Mouse (Mus musculus) liver, adult 2 months (tissue): ENCODE measurements around the gene Shq1. TPM values are rescaled to one million over a fixed set of nuclear protein-coding genes. Genes with fewer than 3 reads are reported as not detected.

Experiments
- DNase-seq: peaks from one replicate; pipeline ENCODE4 v3.0.0-alpha.2; 2011; ENCODE audit warnings: low read depth, low spot score; ENCODE audit errors: extremely low read depth
- H3K27ac ChIP-seq: fragments of 200-500 bp; replicated peaks from 2 replicates; pipeline ENCODE4 v1.5.1; 2012; ENCODE audit warnings: low read depth, mild to moderate bottlenecking, control low read depth, inconsistent platforms, low read length; ENCODE audit not compliant: insufficient read depth
- H3K27me3 ChIP-seq: fragments of 200-500 bp; 2 replicates; pipeline ENCODE4 v1.6.1; 2012; ENCODE audit warnings: mild to moderate bottlenecking, moderate library complexity, low read length, inconsistent platforms; ENCODE audit not compliant: control insufficient read depth, insufficient read depth
- H3K36me3 ChIP-seq: fragments of 200-500 bp; 2 replicates; pipeline ENCODE4 v1.6.1; 2012; ENCODE audit warnings: low read length, inconsistent platforms; ENCODE audit not compliant: control insufficient read depth, insufficient read depth
- H3K4me1 ChIP-seq: fragments of 200-500 bp; 2 replicates; pipeline ENCODE4 v1.6.1; 2011; ENCODE audit warnings: low read length; ENCODE audit not compliant: control insufficient read depth, insufficient read depth
- H3K4me3 ChIP-seq: fragments of 200-500 bp; 2 replicates; pipeline ENCODE4 v1.5.1; 2011; ENCODE audit warnings: low read depth, mild to moderate bottlenecking, control low read depth, low read length, moderate library complexity; ENCODE audit not compliant: insufficient read depth
- H3K79me2 ChIP-seq: fragments of 200-500 bp; 2 replicates; pipeline ENCODE4 v1.6.1; 2012; ENCODE audit warnings: inconsistent platforms, mild to moderate bottlenecking, low read length, moderate library complexity; ENCODE audit not compliant: control insufficient read depth, insufficient read depth
- H3K9ac ChIP-seq: fragments of 200-500 bp; 2 replicates; pipeline ENCODE4 v1.6.1; 2012; ENCODE audit warnings: low read depth, mild to moderate bottlenecking, control low read depth, inconsistent platforms, low read length
- CTCF ChIP-seq: fragments of 200-500 bp; IDR thresholded peaks from 2 replicates; pipeline ENCODE4 v1.5.1; 2011; ENCODE audit warnings: low read depth, low read length, control low read depth
- POLR2A ChIP-seq: fragments of 200-500 bp; IDR thresholded peaks from 2 replicates; pipeline ENCODE4 v1.6.1; 2011; ENCODE audit warnings: low read length, control low read depth; ENCODE audit not compliant: insufficient read depth; ENCODE audit errors: extremely low read depth
- WGBS: fragments of 180-500 bp; shearing (Covaris S2); methylation state at CpG from one replicate; pipeline ENCODE4 v1.1.7; 2018; 5-methylcytosine and 5-hydroxymethylcytosine counted together
- polyA plus RNA-seq: library from polyadenylated mRNA; depleted of rRNA; stranded (reverse); fragments of >200 nt; gene quantifications from 2 replicates; pipeline ENCODE4 v1.2.3, GENCODE M21; 2012
- total RNA-seq: library from RNA; depleted of rRNA; stranded (reverse); fragments of >200 nt; gene quantifications from 2 replicates; pipeline ENCODE4 v1.2.3, GENCODE M21; 2014

Shq1 gene
- total and polyA plus RNA-seq, 2 experiments, result 3.2 to 4.3 TPM

- H3K4me3 ChIP-seq, result no peak overlapping the region
- no peak overlapping the region for H3K27ac ChIP-seq
- TF ChIP-seq POLR2A, result no peak
- no peak for TF ChIP-seq CTCF
- no peaks in the 10 kb centered on the region for H3K79me2 ChIP-seq
- H3K27me3 ChIP-seq, result no peaks in the 10 kb centered on the region
- peaks cover 22% of the 10 kb centered on the region; the same call in 1 of the 2 replicates for H3K36me3 ChIP-seq
- WGBS, result 97% methylated on average over 8 of the region's 8 CpGs
- no peak overlapping the region for H3K9ac ChIP-seq
- no peak for DNase-seq
- H3K4me1 ChIP-seq, result peaks cover 3% of the 10 kb centered on the region; the same call in 1 of the 2 replicates
These were observed 3.3 kb downstream of the Shq1 start for GRCm38 (mm10) chr6:100667644-100668043.

GRCm38 (mm10) chr6:100662224-100662623 is 8.7 kb downstream of the Shq1 start:
- no peak for TF ChIP-seq POLR2A
- TF ChIP-seq CTCF, result no peak
- WGBS, result 21% methylated on average over 6 of the region's 6 CpGs
- no peak overlapping the region for H3K4me3 ChIP-seq
- peaks cover 5% of the 10 kb centered on the region; the same call in 1 of the 2 replicates for H3K4me1 ChIP-seq
- H3K79me2 ChIP-seq, result no peaks in the 10 kb centered on the region
- H3K27ac ChIP-seq, result no peak overlapping the region
- H3K9ac ChIP-seq, result no peak overlapping the region
- no peaks in the 10 kb centered on the region for H3K27me3 ChIP-seq
- DNase-seq, result peak; percentile 86
- H3K36me3 ChIP-seq, result peaks cover 22% of the 10 kb centered on the region; the same call in 1 of the 2 replicates

GRCm38 (mm10) chr6:100660395-100660794 is 10.6 kb downstream of the Shq1 start:
- Histone ChIP-seq H3K9ac (no peak overlapping the region), H3K4me1 (peaks cover 5% of the 10 kb centered on the region; the same call in 1 of the 2 replicates), H3K27me3 (no peaks in the 10 kb centered on the region), H3K4me3 (no peak overlapping the region), H3K27ac (no peak overlapping the region), H3K79me2 (no peaks in the 10 kb centered on the region), H3K36me3 (peaks cover 22% of the 10 kb centered on the region; the same call in 1 of the 2 replicates)
- peak; percentile 51 for TF ChIP-seq CTCF
- TF ChIP-seq POLR2A, result no peak
- DNase-seq, result peak; percentile 83
- WGBS, result 18% methylated on average over 5 of the region's 5 CpGs

GRCm38 (mm10) chr6:100652535-100652934 is 18.4 kb downstream of the Shq1 start:
- H3K4me1 ChIP-seq, result no peaks in the 10 kb centered on the region
- no peak overlapping the region for H3K4me3 ChIP-seq
- H3K27me3 ChIP-seq, result no peaks in the 10 kb centered on the region
- 96% methylated on average over 3 of the region's 3 CpGs for WGBS
- H3K9ac ChIP-seq, result no peak overlapping the region
- TF ChIP-seq POLR2A, result no peak
- no peak overlapping the region for H3K27ac ChIP-seq
- DNase-seq, result no peak
- H3K79me2 ChIP-seq, result no peaks in the 10 kb centered on the region
- H3K36me3 ChIP-seq, result peaks cover 15% of the 10 kb centered on the region

GRCm38 (mm10) chr6:100647196-100647595 is 23.8 kb downstream of the Shq1 start:
- Histone ChIP-seq H3K4me1 (peaks cover 1% of the 10 kb centered on the region; the same call in 1 of the 2 replicates), H3K27me3 (no peaks in the 10 kb centered on the region), H3K36me3 (peaks cover 10% of the 10 kb centered on the region), H3K79me2 (no peaks in the 10 kb centered on the region), H3K27ac (no peak overlapping the region), H3K9ac (no peak overlapping the region), H3K4me3 (no peak overlapping the region)
- TF ChIP-seq POLR2A (no peak), CTCF (no peak)
- no peak for DNase-seq
- WGBS, result 79% methylated on average over 5 of the region's 5 CpGs

GRCm38 (mm10) chr6:100645469-100646201 is 25.3 kb downstream of the Shq1 start:
- no peak for TF ChIP-seq POLR2A
- peak; percentile 34; the same call in 1 of the 2 replicates for TF ChIP-seq CTCF

More at GRCm38 (mm10) chr6:100645469-100646201, 25.3 kb downstream of the Shq1 start:
- no peaks in the 10 kb centered on the region for H3K79me2 ChIP-seq
- peaks cover 9% of the 10 kb centered on the region for H3K36me3 ChIP-seq
- no peaks in the 10 kb centered on the region for H3K27me3 ChIP-seq
- no peak overlapping the region for H3K9ac ChIP-seq
- 64% methylated on average over 11 of the region's 11 CpGs for WGBS
- peak; percentile 81 for DNase-seq
- H3K27ac ChIP-seq, result no peak overlapping the region
- peaks cover 1% of the 10 kb centered on the region; the same call in 1 of the 2 replicates for H3K4me1 ChIP-seq
- no peak overlapping the region for H3K4me3 ChIP-seq
